Mouse (Mus musculus) spleen, adult 10 weeks (tissue): Measurements from ENCODE around the gene Atp6v1g1. TPM values are rescaled to one million over a fixed set of nuclear protein-coding genes. Genes with fewer than 3 reads are reported as not detected.

Experiments
- polyA plus RNA-seq: library from polyadenylated mRNA; stranded (reverse); fragments of 350-450 nt; fragmentation: Illumina TruSeq; extraction: RNeasy Lipid Tissue Mini Kit (QIAGEN cat#74804); gene quantifications from one replicate; pipeline ENCODE4 v1.2.3, GENCODE M21; 2015; ENCODE audit warnings: low replicate concordance; ENCODE audit not compliant: insufficient read depth

The Atp6v1g1 gene
- 135 TPM for polyA plus RNA-seq

DNA sequence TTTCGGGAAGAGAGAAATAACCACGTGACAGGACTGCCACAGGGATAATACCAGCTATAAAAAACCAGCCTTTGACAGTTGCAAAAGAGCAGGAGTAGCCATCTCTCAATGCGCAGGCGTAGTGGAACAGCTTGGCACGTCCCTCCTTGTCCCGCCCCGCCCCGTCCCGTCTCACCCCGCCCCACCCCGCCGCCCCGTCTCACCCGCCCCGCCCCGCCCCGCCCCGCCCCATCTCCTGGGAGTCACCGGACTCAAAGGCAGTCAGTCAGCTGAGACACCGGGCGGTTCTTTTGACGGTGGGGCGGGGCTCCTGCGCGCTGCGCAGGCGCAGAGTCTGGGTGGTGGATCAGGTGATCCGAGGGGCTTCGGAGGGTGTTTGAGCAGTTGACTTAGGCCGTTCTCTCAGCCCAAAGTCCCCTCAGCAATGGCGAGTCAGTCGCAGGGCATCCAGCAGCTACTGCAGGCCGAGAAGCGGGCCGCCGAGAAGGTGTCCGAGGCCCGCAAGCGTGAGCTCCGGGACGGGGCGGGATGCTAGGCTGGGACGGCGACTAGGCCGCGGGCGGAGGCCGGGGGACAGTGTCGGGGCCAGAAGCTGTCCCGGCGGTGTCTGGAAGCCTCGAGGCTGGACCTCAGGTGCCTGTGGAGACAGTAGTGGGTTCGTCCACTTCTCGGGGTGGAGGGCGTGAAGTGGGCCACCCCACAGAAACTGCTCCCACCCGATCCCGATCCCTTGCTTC is at the start of gene Atp6v1g1:
TSS of gene Atp6v1g1 (plus strand) at position 279 of the 737 bp plus-strand sequence.

DNA sequence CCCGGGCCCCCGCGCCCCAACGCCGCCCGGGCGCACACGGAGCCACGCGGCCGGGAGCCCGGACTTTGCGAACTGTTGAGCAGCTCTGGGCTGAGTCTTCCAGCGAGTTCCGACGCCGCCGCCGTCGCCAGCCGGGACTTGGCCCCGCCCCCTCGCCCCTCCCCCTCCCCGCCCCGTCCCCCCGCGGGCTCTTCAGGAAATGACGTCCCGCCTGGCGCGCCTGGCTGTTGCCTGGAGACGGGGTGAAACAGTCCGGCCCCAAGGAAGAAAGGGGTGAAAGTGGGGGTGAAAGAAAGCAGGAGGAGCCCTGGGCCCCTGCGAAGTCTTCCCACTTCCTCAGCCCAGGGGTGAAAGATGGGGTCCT is 48.7 kb upstream of the Atp6v1g1 start, which contains the start of gene Whrn:
TSS of gene Whrn (minus strand) at position 77 of the 364 bp plus-strand sequence.

DNA sequence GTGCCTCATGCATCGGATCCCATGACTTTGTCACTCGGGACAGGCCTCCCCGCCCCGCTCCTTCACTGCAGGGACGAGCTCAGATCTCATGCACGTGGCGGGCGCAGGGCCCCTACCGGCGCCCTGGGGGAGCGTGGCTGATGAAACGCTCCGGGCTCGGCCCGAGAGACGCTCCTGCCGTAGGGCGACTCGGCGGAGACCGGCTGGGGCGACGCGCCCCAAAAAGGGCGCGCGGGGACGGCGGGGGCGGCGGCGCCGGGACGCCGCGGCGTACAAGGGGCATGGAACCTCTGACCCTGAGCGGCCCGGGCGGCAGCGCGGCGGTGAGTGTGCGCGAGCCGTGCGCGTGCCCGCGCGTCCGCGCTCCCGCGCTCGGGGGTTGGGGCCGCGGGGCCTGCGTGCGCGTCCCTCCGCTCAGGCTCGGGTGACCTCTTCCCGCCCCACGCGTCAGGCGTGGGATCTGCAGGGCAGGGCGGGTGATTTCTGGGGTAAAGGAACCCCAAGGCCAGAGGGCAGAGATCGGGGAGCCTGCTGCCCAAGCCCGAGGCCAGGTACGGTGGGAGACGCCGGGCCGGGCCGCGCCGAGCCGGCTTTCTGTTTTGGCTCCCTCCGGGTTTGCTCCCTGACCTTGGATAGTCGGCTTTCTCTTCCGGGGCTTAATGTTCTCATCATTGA is 14.0 kb downstream of the Atp6v1g1 start, which contains the start of gene Tmem268:
TSS of gene Tmem268 (plus strand) at position 375 of the 675 bp plus-strand sequence.

Other genes with a start within 250 kb of the Atp6v1g1 start
- gene Orm1, start 200.2 kb upstream of the Atp6v1g1 start, polyA plus RNA-seq, result 0.47 TPM
- gene Orm3, start 188.6 kb upstream of the Atp6v1g1 start, polyA plus RNA-seq, result not detected
- 0.47 TPM for gene Orm2, start 182.3 kb upstream of the Atp6v1g1 start, polyA plus RNA-seq
- 58.4 TPM for gene Akna, start 141.4 kb upstream of the Atp6v1g1 start, polyA plus RNA-seq
- 10.4 TPM for gene Whrn, start 48.8 kb upstream of the Atp6v1g1 start, polyA plus RNA-seq
- gene Tmem268, start 14.0 kb downstream of the Atp6v1g1 start, polyA plus RNA-seq, result 18.6 TPM
- gene Gm11213, start 60.5 kb downstream of the Atp6v1g1 start, polyA plus RNA-seq, result not detected
- gene Tex48, start 77.7 kb downstream of the Atp6v1g1 start, polyA plus RNA-seq, result not detected
- gene Gm11214, start 118.6 kb downstream of the Atp6v1g1 start, polyA plus RNA-seq, result not detected
- gene Tnfsf15, start 200.3 kb downstream of the Atp6v1g1 start, polyA plus RNA-seq, result 0.91 TPM